Mouse (Mus musculus) heart, postnatal 0 days (tissue): Measurements from ENCODE around the gene Nedd4. TPM values are rescaled to one million over a fixed set of nuclear protein-coding genes. Genes with fewer than 3 reads are reported as not detected.

Experiments
- ATAC-seq: fragments of 200-750 bp; cut with Nextera tagmentation; 2 replicates; pipeline ENCODE4 v1.8.0; 2017; ENCODE audit warnings: low read depth, moderate number of reproducible peaks, moderate library complexity; ENCODE audit not compliant: insufficient read depth
- DNase-seq: peaks from one replicate; pipeline ENCODE4 v3.0.0-alpha.2; 2016; ENCODE audit warnings: low spot score
- H3K27ac ChIP-seq: fragments of 300-500 bp; sonication (generic); 2 replicates; pipeline ENCODE4 v1.5.1; 2014; ENCODE audit warnings: low read depth, mild to moderate bottlenecking
- H3K27me3 ChIP-seq: fragments of 300-500 bp; sonication (generic); 2 replicates; pipeline ENCODE4 v1.6.1; 2014; ENCODE audit warnings: low read length, mixed read lengths; ENCODE audit not compliant: control insufficient read depth, insufficient read depth
- H3K36me3 ChIP-seq: fragments of 300-500 bp; sonication (generic); replicated peaks from 2 replicates; pipeline ENCODE4 v1.6.1; 2014; ENCODE audit warnings: low read length, mixed read lengths; ENCODE audit not compliant: control insufficient read depth, insufficient read depth
- H3K4me1 ChIP-seq: fragments of 300-500 bp; sonication (generic); 2 replicates; pipeline ENCODE4 v1.6.1; 2014; ENCODE audit warnings: antibody characterized with exemption; ENCODE audit not compliant: control insufficient read depth, insufficient read depth
- H3K4me2 ChIP-seq: fragments of 300-500 bp; sonication (generic); 2 replicates; pipeline ENCODE4 v1.6.1; 2014; ENCODE audit warnings: low read depth, mild to moderate bottlenecking, low read length, moderate library complexity
- H3K4me3 ChIP-seq: fragments of 300-500 bp; sonication (generic); 2 replicates; pipeline ENCODE4 v1.5.1; 2014; ENCODE audit warnings: low read depth, low read length
- H3K9ac ChIP-seq: fragments of 300-500 bp; sonication (generic); replicated peaks from 2 replicates; pipeline ENCODE4 v1.6.1; 2014; ENCODE audit warnings: low read depth, low read length, mixed read lengths
- H3K9me3 ChIP-seq: fragments of 300-500 bp; sonication (generic); replicated peaks from 2 replicates; pipeline ENCODE4 v1.6.1; 2016; ENCODE audit warnings: low read length; ENCODE audit not compliant: control insufficient read depth
- CTCF ChIP-seq: IDR thresholded peaks from 2 replicates; pipeline ENCODE4 v1.5.1; 2016; ENCODE audit warnings: antibody characterized with exemption, control low read depth, low read depth
- EP300 ChIP-seq: IDR thresholded peaks from 2 replicates; pipeline ENCODE4 v1.6.1; 2016; ENCODE audit warnings: antibody characterized with exemption, low read depth
- WGBS: fragments of 180-500 bp; shearing (Covaris S2); extraction: QIAGEN DNeasy Blood & Tissue Kit; methylation state at CpG from one replicate; pipeline ENCODE4 v1.1.7; 2014; 5-methylcytosine and 5-hydroxymethylcytosine counted together
- polyA plus RNA-seq: library from polyadenylated mRNA; unstranded; fragments of >200 nt; fragmentation: Nextera tagmentation; extraction: Ambion mirVana; gene quantifications from 2 replicates; pipeline ENCODE4 v1.2.1, GENCODE M21; 2015
- total RNA-seq: library from RNA; depleted of rRNA; stranded (reverse); fragments of >200 nt; gene quantifications from 2 replicates; pipeline ENCODE4 v1.2.3, GENCODE M21; 2014; ENCODE audit warnings: low replicate concordance

The Nedd4 gene
- total and polyA plus RNA-seq, 2 experiments from 2014 or later, result 303 to 444 TPM

GRCm38 (mm10) chr9:72643651-72644417, 18.3 kb upstream of the Nedd4 start:
- H3K9me3 ChIP-seq, result no peaks in the 10 kb centered on the region
- peaks cover 24% of the 10 kb centered on the region for H3K4me1 ChIP-seq
- no peaks in the 10 kb centered on the region for H3K36me3 ChIP-seq
- H3K4me2 ChIP-seq, result no peak overlapping the region
- no peak overlapping the region for H3K4me3 ChIP-seq
- H3K9ac ChIP-seq, result no peak overlapping the region
- H3K27ac ChIP-seq, result peak overlapping the region; percentile 78
- ATAC-seq (no peak), DNase-seq (no peak)
- WGBS, result 70% methylated on average over 6 of the region's 6 CpGs
- H3K27me3 ChIP-seq, result no peaks in the 10 kb centered on the region
- TF ChIP-seq CTCF (no peak), EP300 (no peak)

- 48% methylated on average over 6 of the region's 6 CpGs for WGBS
- ATAC-seq (no peak), DNase-seq (no peak)
- H3K9ac ChIP-seq, result no peak overlapping the region
- no peak for TF ChIP-seq CTCF
- TF ChIP-seq EP300, result no peak
- H3K36me3 ChIP-seq, result no peaks in the 10 kb centered on the region
- H3K4me3 ChIP-seq, result no peak overlapping the region
- no peak overlapping the region for H3K4me2 ChIP-seq
- H3K4me1 ChIP-seq, result peaks cover 18% of the 10 kb centered on the region
- H3K27me3 ChIP-seq, result no peaks in the 10 kb centered on the region
- H3K27ac ChIP-seq, result peak overlapping the region; percentile 78
- H3K9me3 ChIP-seq, result no peaks in the 10 kb centered on the region
Observed at GRCm38 (mm10) chr9:72644418-72645110, 17.6 kb upstream of the Nedd4 start.

DNA sequence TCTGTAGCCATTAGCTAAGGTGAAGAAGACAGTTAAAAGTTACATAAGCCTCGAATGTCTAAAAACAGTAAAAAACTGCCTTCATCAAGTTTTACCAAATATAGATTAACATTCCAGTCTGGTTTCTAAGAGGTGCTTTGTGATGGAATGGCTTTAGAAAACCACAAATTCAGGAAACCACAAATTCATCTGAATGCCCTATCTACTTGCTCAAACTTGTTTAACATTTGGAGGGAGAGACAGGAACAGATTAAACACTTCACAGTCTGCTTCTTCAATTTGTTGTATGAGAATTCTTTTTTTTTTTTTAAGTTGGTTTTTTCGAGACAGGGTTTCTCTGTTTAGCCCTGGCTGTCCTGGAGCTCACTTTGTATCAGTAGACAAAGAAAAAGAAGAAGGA, 12.4 kb upstream of the Nedd4 start:
- no peak overlapping the region for H3K27ac ChIP-seq
- no peak overlapping the region for H3K4me3 ChIP-seq
- no peaks in the 10 kb centered on the region for H3K36me3 ChIP-seq
- peaks cover 7% of the 10 kb centered on the region for H3K4me1 ChIP-seq
- DNase-seq (no peak), ATAC-seq (no peak)
- no peak for TF ChIP-seq EP300
- no peak for TF ChIP-seq CTCF
- no peak overlapping the region for H3K4me2 ChIP-seq
- H3K27me3 ChIP-seq, result no peaks in the 10 kb centered on the region
- 54% methylated on average over 2 of the region's 2 CpGs for WGBS
- no peak overlapping the region for H3K9ac ChIP-seq
- H3K9me3 ChIP-seq, result no peaks in the 10 kb centered on the region

DNA sequence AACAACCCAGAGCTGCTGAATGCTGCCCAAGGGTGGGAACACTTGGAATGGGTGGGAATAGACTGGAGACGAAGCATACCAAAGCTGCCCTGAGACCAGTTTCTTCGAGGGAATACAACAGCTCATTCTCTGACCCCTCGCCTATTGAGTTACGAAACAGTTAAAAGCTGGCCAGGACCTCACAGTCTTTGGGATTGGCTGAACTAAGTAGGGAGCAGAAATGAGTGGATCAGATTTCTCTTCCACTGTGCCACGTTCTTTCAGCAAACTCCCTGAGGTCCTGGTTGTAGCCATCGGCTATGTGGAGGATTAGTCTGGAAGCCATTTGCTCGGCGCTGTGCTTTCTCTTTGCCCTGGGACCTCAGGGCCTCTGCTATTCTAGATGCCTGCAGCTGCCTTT, 9.2 kb upstream of the Nedd4 start:
- Histone ChIP-seq H3K36me3 (no peaks in the 10 kb centered on the region), H3K4me2 (peak overlapping the region; percentile 26; the same call in 1 of the 2 replicates), H3K27me3 (no peaks in the 10 kb centered on the region), H3K9ac (no peak overlapping the region), H3K27ac (peak overlapping the region; percentile 69), H3K9me3 (no peaks in the 10 kb centered on the region), H3K4me1 (peaks cover 14% of the 10 kb centered on the region), H3K4me3 (no peak overlapping the region)
- WGBS, result 25% methylated on average over 8 of the region's 8 CpGs
- TF ChIP-seq CTCF (no peak), EP300 (no peak)
- ATAC-seq (peak; percentile 58), DNase-seq (peak; percentile 75)

DNA sequence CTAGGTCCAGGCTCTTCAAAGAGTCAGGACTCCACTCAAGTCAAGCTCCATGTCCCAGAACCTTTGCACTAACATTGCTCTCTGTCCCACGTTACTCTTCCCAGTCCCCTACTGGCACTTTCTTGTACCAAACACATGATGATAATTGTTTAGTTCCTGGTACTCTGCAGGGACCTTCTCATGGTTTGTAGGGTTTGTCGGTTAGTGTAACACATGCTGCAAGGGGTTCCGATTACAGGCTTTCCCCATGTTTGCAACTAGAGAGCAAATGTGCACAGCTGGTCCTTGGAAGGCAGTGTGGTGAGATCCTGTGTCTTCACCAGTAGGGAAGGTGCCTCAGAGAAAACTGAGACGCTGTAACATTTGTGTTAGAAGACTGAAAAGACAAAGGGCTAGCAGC, 8.6 kb upstream of the Nedd4 start:
- Histone ChIP-seq H3K27me3 (no peaks in the 10 kb centered on the region), H3K9me3 (no peaks in the 10 kb centered on the region), H3K27ac (peak overlapping the region; percentile 69), H3K4me1 (peaks cover 14% of the 10 kb centered on the region), H3K4me3 (no peak overlapping the region), H3K36me3 (no peaks in the 10 kb centered on the region), H3K9ac (no peak overlapping the region), H3K4me2 (peak overlapping the region; percentile 26; the same call in 1 of the 2 replicates)
- ATAC-seq (no peak), DNase-seq (no peak)
- TF ChIP-seq EP300, result no peak
- no peak for TF ChIP-seq CTCF
- 54% methylated on average over 4 of the region's 4 CpGs for WGBS
